Mouse (Mus musculus): ENCODE measurements around the gene Slc44a3.

Slc44a3 gene

DNA sequence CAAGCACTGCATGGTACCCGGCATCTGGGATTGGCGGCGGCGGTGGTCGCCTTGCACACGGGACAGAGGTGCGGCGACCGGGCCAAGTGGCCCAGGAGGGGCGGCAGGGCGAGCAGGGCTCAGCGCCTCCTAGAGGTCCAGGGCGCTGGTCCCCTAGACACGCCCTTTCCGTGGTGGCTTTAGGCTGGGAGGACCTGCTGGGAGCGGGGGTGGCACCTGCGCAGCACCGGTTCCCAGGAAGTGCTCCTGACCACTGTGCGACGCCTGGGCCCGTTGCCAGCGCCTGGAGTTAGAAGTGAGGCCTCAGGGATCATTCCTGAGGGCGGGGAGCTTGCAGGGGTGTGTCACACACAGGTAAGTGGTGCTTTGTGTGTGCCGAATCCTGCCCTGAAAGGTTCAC, at the start of gene Slc44a3:
TSS of gene Slc44a3 (minus strand) at position 229 of the 400 bp plus-strand sequence.
- ATAC-seq (ENCODE audit: low TSS enrichment), result no peak

GRCm38 (mm10) chr3:121579880-121580549, 47.8 kb upstream of the Slc44a3 start:
- no peak for ATAC-seq (ENCODE audit: low TSS enrichment)

GRCm38 (mm10) chr3:121579402-121579801, 47.2 kb upstream of the Slc44a3 start:
- no peak for ATAC-seq (ENCODE audit: low TSS enrichment)

DNA sequence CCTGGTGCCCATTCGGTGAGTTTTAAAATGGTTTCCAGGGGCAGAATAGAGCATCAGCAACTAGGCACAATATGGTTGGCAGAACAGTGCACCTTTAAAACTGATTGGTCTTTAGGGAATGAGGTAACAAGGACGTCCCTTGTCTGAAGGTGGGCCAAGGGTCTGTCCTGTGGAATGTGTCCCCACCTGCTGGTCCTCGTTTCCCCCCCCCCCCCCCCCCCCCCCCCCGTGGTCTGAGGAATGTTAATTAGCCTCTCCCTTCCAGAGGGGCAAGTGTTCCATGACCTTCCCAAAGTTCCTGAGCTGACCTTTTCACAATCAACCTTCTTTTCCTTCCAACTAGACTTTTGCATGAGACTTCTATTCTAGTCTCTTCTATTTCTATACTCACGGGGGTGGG, 46.5 kb upstream of the Slc44a3 start:
- no peak for ATAC-seq (ENCODE audit: low TSS enrichment)

DNA sequence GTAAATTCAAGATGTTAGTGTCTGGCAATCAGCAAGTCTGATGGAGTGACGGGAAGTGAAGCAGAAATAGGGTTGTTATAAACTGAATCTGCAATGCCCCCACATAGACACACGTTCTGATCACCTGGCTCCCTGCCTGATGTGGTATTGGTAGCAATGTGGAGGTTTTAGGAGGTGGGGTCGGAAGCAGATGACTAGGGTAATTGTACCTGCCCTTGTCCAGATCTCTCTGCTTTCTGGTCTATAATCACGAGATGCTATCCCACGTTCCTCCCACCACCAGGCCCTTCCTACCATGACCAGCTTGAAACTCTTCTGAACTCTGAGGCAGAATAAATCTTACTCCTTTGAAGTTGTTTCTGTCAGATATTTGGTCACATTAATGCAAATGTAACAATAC, 45.4 kb upstream of the Slc44a3 start:
- ATAC-seq (ENCODE audit: low TSS enrichment), result no peak

DNA sequence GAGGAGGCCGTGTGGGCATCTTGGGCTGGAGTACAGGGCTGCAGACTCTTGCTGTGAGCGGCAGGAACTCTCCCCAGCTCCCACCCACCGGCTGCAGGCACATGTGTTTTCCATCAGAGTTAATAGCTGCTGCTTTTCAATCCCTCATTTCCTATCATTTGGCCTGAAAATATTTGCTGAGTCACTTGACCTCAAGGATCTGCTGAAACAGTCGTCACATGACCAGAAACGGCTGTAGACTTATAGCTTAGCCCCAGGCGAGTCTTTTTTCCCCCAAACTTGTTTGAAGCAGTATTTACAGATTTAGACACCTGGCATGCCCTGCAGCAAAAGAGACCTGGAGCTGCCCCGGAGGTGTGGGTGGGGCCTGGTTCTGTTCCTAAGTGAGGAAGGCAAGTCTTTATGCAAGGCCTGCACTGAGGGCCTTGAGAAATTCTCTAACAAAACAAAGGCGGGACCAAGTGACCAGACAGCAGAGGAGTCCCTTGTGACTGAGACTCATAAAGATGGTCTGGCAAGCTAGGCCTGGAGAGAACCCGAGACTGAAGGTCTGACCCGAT, 44.9 kb upstream of the Slc44a3 start:
- ATAC-seq (ENCODE audit: low TSS enrichment), result no peak

- ATAC-seq (ENCODE audit: low TSS enrichment), result no peak
Measured at GRCm38 (mm10) chr3:121576367-121576766, 44.2 kb upstream of the Slc44a3 start.

DNA sequence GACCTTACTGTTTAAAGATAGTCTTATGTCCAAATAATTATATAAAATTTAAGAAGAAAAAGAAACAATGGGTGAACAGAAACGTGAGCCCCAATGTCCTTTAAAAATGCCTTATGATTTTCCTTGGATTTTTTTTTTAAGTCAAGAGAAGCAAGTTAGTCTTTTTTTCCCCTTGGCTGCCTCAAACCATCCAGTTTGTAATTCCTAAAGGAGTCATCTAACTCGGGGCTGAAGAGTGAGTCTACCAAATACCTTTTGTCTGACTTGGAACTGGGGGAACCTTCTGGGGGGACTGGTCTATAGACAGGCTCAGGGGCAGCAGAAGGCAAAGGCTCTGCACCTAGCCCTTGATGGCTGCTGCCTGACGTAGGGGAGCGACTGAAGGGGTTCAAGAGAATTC, 42.2 kb upstream of the Slc44a3 start:
- ATAC-seq (ENCODE audit: low TSS enrichment), result no peak

GRCm38 (mm10) chr3:121573858-121574257, 41.7 kb upstream of the Slc44a3 start:
- ATAC-seq (ENCODE audit: low TSS enrichment), result no peak

DNA sequence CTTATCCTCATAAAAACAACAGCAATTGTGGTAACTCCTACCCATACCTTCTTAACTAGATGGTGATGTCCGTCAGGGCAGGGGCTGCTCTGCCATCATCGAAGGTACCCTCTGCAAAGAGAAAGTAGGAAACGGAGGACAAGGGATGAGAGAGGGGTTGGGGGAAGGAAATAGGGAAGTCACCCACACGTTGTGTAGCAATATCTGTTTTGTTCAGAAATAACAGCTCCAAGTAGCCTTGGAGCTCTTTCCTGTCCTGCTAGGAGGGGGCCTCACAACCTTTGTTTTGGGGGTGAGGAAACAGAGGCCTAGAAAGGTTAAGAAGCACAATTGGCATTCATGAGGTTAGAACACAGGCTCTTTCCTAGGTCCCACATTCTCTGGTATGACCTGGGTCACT, 39.3 kb upstream of the Slc44a3 start:
- no peak for ATAC-seq (ENCODE audit: low TSS enrichment)

GRCm38 (mm10) chr3:121570623-121571022, 38.4 kb upstream of the Slc44a3 start:
- no peak for ATAC-seq (ENCODE audit: low TSS enrichment)

DNA sequence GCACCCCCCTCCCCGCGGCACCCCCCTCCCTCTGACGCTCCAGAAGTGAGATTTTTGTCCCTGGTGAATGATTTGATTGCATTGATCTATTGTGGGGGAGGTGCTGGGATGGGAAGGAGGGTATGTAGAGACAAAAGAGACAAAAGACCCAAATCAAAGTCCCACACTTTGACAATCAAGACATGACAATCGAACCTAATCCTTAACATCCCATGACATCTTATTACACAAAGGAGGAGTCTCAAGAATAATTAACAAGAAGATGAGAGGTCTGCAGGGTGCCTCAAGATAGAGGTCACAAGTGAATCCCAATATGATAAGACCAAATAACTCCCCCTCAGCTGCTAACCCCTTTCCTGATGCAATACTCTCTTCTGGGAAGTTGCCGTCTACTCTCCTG, 37.6 kb upstream of the Slc44a3 start:
- no peak for ATAC-seq (ENCODE audit: low TSS enrichment)

GRCm38 (mm10) chr3:121569004-121569403, 36.8 kb upstream of the Slc44a3 start:
- no peak for ATAC-seq (ENCODE audit: low TSS enrichment)

- ATAC-seq (ENCODE audit: low TSS enrichment), result no peak
Measured at GRCm38 (mm10) chr3:121567904-121568303, 35.7 kb upstream of the Slc44a3 start.

DNA sequence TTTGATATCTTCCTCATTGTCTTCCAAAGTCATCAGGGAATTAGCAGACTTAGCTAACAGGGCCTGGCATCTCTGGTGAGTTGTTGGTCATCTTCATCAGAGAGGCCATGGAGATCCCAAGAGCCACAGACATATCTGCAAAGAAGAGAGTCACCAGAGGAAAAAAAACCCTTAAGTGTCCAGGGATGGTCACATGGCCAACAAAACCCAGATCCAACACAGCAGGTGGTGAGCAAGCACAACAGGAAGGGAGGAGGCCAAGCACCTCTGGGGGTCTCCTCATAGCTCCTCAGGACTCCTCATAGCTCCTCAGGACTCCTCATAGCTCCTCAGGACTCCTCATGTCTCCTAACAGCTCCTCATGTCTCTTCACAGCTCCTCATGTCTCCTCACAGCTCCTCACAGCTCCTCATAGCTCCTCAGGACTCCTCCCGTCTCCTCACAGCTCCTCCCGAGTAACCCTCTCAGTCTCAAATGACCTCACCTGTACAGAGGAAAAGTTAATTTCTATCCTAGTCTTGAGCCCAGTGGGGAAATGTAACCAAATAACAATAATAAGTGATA, 35.2 kb upstream of the Slc44a3 start:
- ATAC-seq (ENCODE audit: low TSS enrichment), result no peak

- no peak for ATAC-seq (ENCODE audit: low TSS enrichment)
Measured at GRCm38 (mm10) chr3:121566901-121567300, 34.7 kb upstream of the Slc44a3 start.

DNA sequence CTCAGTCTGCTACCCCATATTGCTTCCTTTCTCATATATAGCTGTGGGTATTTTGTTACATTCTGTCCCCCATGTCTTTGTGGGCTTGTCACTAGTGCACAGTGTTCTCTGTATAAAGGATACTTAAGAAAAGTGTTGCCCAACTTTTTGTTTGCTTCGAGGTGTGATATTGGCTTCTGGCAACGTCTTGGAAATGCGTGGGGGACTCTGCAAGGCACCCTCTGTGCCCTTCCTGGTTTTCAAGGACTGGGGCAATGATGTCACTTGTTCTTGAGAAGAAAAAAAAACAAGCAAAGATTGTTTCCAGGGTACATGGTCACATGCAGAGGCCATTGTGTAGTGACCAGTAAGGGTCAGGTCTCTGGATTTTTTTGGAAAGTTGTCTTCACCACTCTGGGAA, 29.6 kb upstream of the Slc44a3 start:
- ATAC-seq (ENCODE audit: low TSS enrichment), result no peak

GRCm38 (mm10) chr3:121560115-121560865, 28.1 kb upstream of the Slc44a3 start:
- ATAC-seq (ENCODE audit: low TSS enrichment), result no peak

DNA sequence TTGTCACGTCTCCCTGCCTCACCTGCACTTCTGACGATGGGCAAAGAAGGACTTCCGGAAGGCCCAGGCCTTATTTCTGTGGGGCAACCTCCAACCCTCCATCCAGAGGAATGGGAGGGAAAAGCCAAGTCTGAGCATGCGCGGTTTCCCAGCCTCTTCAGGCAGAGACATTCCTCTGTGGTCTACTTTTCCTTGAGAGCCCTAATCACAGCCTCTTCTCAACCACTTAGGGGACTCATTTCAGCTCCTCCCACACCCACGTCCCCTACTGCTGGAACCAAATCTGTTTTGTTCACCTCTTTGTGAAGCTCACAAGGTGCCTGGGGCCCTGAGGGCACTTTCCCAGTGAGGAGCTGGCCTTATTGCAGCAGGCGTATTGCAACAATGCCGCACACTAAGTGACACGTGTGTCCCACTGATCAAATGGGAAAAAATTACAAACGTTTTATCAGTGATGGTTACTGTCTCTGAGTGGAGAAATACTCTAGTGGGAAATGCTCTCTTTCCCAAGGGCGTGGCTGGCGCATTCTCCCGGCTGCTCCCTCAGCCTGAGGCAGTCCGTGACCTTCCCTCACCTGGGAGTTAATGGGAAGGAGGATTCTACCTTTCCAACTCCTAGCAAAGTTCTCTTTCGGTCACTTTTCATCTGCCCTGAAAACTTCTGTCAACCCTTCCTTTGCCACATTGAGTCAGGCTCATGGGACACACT, 27.4 kb upstream of the Slc44a3 start:
- ATAC-seq (ENCODE audit: low TSS enrichment), result no peak

DNA sequence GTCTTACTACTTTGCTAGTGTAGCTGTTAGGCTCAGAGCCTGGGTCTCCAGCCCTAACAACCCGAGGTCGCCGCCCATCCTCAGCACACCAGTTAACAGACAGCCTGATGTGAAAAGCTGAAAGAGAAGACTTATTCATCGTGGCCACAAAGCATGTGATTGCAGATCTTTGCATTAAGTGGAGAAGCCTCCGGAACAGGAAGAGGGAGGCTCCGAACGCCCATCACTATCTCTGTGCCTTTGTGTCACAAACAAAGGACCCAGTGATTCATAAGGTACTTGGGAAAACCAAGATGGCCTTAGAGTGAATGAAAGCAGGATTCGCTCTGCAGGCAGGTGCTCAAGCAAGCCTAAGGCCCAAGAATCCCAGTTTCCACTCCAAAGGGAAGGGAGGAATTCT, 26.7 kb upstream of the Slc44a3 start:
- ATAC-seq (ENCODE audit: low TSS enrichment), result no peak

GRCm38 (mm10) chr3:121556304-121556703, 24.1 kb upstream of the Slc44a3 start:
- ATAC-seq (ENCODE audit: low TSS enrichment), result no peak

DNA sequence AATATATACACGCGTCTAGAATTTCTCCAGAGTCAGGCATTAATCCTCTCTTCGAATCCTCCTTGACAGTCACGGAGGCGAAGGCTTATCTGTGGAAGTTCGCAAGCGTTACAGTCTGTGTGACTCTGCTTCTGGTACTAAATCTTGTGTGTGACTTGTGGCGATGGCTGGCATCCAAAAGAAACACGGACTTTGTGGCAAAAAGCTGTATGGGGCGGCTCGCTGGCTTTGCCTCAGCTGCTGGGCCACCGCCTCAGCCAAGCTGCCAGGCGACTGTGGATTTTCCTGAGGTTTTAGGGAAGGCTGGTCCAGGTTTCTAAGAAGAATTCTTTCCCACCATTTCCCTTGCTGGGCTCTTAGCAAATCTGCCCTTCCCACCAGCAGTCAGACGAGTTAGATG, 21.1 kb upstream of the Slc44a3 start:
- ATAC-seq (ENCODE audit: low TSS enrichment), result no peak

Data from frontal cortex, adult (tissue).